Mouse (Mus musculus) forebrain, postnatal 0 days (tissue): ENCODE data around the gene Aak1. TPM values are rescaled to one million over a fixed set of nuclear protein-coding genes. Genes with fewer than 3 reads are reported as not detected.

Experiments
- ATAC-seq: fragments of 200-750 bp; cut with Nextera tagmentation; 2 replicates; pipeline ENCODE4 v1.8.0; 2017; ENCODE audit warnings: mild to moderate bottlenecking, moderate library complexity
- DNase-seq: peaks from one replicate; pipeline ENCODE4 v3.0.0-alpha.2; 2015
- H3K27ac ChIP-seq: fragments of 300-500 bp; sonication (generic); 2 replicates; pipeline ENCODE4 v1.5.1; 2014; ENCODE audit warnings: low read depth, mild to moderate bottlenecking, antibody characterized with exemption, low read length, moderate library complexity, mixed read lengths
- H3K27me3 ChIP-seq: fragments of 300-500 bp; sonication (generic); 2 replicates; pipeline ENCODE4 v1.6.1; 2014; ENCODE audit warnings: mild to moderate bottlenecking, low read length, mixed read lengths; ENCODE audit not compliant: insufficient read depth
- H3K36me3 ChIP-seq: fragments of 300-500 bp; sonication (generic); 2 replicates; pipeline ENCODE4 v1.6.1; 2014; ENCODE audit warnings: mild to moderate bottlenecking, moderate library complexity; ENCODE audit not compliant: insufficient read depth
- H3K4me1 ChIP-seq: fragments of 300-500 bp; sonication (generic); 2 replicates; pipeline ENCODE4 v1.6.1; 2014; ENCODE audit warnings: antibody characterized with exemption; ENCODE audit not compliant: insufficient read depth
- H3K4me2 ChIP-seq: fragments of 300-500 bp; sonication (generic); 2 replicates; pipeline ENCODE4 v1.6.1; 2014; ENCODE audit warnings: low read depth, mild to moderate bottlenecking, moderate library complexity
- H3K4me3 ChIP-seq: fragments of 300-500 bp; sonication (generic); 2 replicates; pipeline ENCODE4 v1.5.1; 2014; ENCODE audit warnings: low read depth, low read length, mixed read lengths
- H3K9ac ChIP-seq: fragments of 300-500 bp; sonication (generic); 2 replicates; pipeline ENCODE4 v1.6.1; 2014; ENCODE audit warnings: mild to moderate bottlenecking
- H3K9me3 ChIP-seq: fragments of 300-500 bp; sonication (generic); 2 replicates; pipeline ENCODE4 v1.6.1; 2016; ENCODE audit warnings: low read length
- CTCF ChIP-seq: sonication (generic); IDR thresholded peaks from 2 replicates; pipeline ENCODE4 v1.5.1; 2016; ENCODE audit warnings: antibody characterized with exemption, control low read depth, low read depth
- WGBS: fragments of 180-500 bp; shearing (Covaris S2); extraction: QIAGEN DNeasy Blood & Tissue Kit; methylation state at CpG from one replicate; pipeline ENCODE4 v1.1.7; 2014; 5-methylcytosine and 5-hydroxymethylcytosine counted together
- polyA plus RNA-seq: library from polyadenylated mRNA; unstranded; fragments of >200 nt; fragmentation: Nextera tagmentation; extraction: Ambion mirVana; gene quantifications from 2 replicates; pipeline ENCODE4 v1.2.1, GENCODE M21; 2015
- total RNA-seq: library from RNA; depleted of rRNA; stranded (reverse); fragments of >200 nt; gene quantifications from 2 replicates; pipeline ENCODE4 v1.2.3, GENCODE M21; 2014

The Aak1 gene
- total and polyA plus RNA-seq, 2 experiments from 2014 or later, result 31.0 to 57.6 TPM

DNA sequence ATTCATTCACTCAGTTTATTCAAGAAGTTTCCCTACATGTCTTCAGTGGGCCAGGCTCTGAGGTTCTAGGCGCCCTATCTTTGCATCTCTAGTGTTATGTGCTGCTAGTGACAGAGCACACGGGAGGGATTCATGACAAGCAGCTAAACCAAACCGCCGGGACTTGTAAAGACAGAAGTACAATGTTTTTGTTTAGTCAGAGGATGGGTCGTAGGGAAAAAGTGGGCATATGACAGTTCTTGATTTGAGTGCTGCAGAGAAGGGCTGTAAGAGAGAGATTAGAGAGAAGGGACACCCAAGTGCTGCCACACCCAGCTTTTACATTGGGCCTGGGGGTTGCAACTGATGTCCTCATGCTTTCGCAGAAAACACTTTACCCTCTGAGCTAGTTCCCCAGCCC, 35.4 kb downstream of the Aak1 start:
- Histone ChIP-seq H3K36me3 (no peaks in the 10 kb centered on the region), H3K4me2 (no peak overlapping the region), H3K27ac (no peak overlapping the region), H3K4me1 (0 out of 2 replicates have a peak, but pooled peaks cover 3% of the 10 kb centered on the region), H3K4me3 (no peak overlapping the region), H3K9me3 (no peaks in the 10 kb centered on the region), H3K27me3 (no peaks in the 10 kb centered on the region), H3K9ac (no peak overlapping the region)
- DNase-seq, result no peak
- 89% methylated on average over 6 of the region's 6 CpGs for WGBS
- TF ChIP-seq CTCF, result no peak
- ATAC-seq, result no peak

DNA sequence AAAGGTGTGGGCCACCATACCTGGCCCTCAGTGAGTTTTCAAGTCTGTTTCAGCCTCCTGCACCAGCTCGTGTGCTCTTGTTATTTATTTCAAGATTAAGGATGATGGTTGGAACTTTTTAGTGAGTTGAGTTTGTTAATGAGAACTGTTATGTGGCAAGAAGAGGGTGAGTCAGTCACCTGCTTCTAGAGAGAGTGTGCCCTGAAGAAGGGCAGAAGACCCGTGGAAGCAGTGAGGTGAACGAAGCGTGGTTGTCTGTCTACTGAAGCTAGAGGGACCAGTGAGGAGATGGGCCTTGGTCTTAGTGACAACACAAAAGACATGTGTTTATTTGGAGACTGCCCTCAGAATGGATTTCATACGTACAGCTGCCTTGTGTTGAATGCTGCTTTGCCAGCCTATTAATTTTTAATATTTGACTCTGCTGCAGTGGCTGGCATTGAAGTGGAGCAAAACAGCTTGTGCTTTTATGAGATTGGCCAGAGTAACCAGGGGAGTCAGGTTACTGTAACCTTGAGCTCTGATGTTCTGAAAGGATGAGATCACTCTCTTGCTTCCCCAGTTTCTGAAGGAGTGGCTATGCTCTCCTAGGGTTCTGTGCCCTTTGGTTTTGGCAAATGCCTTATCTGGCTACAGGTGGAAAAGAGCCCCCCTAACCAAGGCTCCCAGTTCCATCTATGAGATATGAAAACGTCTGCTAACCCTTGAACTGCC, 36.7 kb downstream of the Aak1 start:
- ATAC-seq (no peak), DNase-seq (no peak)
- H3K9ac ChIP-seq, result no peak overlapping the region
- WGBS, result 83% methylated on average over 6 of the region's 6 CpGs
- no peaks in the 10 kb centered on the region for H3K9me3 ChIP-seq
- no peak overlapping the region for H3K27ac ChIP-seq
- H3K4me2 ChIP-seq, result no peak overlapping the region
- TF ChIP-seq CTCF, result no peak
- H3K36me3 ChIP-seq, result no peaks in the 10 kb centered on the region
- H3K27me3 ChIP-seq, result no peaks in the 10 kb centered on the region
- H3K4me3 ChIP-seq, result no peak overlapping the region
- H3K4me1 ChIP-seq, result no peaks in the 10 kb centered on the region

DNA sequence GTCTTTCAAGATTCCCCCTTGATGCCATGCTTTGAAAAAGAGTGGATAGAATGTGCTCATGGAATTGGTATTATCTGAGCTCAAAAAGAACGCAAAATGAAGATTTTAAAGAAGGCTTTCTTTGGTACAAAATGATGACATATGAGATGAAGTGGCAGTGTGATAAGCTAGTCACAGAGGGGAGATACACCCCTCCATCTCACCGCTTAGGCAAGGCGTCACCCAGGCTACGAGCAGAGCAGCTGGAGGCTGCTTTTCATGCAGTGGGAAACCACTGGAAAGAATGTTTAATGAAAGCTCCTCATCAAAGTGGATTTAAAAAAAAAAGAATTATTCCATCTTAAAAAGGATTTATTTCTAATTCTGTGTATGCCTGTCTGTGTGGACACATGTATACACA, 37.5 kb downstream of the Aak1 start:
- no peak overlapping the region for H3K4me2 ChIP-seq
- H3K9ac ChIP-seq, result no peak overlapping the region
- H3K4me1 ChIP-seq, result no peaks in the 10 kb centered on the region
- WGBS, result 54% methylated on average over 4 of the region's 4 CpGs
- no peak for TF ChIP-seq CTCF
- no peak for DNase-seq
- H3K36me3 ChIP-seq, result no peaks in the 10 kb centered on the region
- no peak overlapping the region for H3K4me3 ChIP-seq
- H3K27ac ChIP-seq, result no peak overlapping the region
- ATAC-seq, result peak; percentile 58; the same call in 1 of the 2 replicates
- no peaks in the 10 kb centered on the region for H3K27me3 ChIP-seq
- H3K9me3 ChIP-seq, result no peaks in the 10 kb centered on the region

DNA sequence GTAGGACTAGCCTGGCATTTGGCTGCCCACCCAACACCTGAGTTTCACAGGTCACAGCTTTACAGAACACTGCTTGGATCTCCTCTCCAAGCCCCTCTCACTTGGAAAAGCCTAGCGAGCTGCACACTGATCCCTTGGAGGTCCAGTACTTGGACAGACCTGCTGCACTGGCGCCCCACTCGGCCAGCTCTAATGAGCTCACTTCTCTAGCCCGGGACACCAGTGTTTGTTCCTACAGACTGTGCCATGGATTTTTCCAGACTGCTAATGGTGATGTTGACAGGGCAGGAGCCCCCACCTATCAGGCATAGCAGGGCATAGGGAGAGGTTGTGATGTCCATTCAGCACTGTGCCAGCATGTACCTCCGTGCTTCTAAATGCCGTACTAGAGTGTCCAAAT, 48.2 kb downstream of the Aak1 start:
- H3K27me3 ChIP-seq, result no peaks in the 10 kb centered on the region
- no peaks in the 10 kb centered on the region for H3K36me3 ChIP-seq
- no peak for ATAC-seq
- no peak for DNase-seq
- H3K4me2 ChIP-seq, result no peak overlapping the region
- no peaks in the 10 kb centered on the region for H3K4me1 ChIP-seq
- no peak overlapping the region for H3K27ac ChIP-seq
- no peak for TF ChIP-seq CTCF
- WGBS, result 91% methylated on average over 6 of the region's 6 CpGs
- no peak overlapping the region for H3K4me3 ChIP-seq
- no peak overlapping the region for H3K9ac ChIP-seq
- H3K9me3 ChIP-seq, result no peaks in the 10 kb centered on the region

DNA sequence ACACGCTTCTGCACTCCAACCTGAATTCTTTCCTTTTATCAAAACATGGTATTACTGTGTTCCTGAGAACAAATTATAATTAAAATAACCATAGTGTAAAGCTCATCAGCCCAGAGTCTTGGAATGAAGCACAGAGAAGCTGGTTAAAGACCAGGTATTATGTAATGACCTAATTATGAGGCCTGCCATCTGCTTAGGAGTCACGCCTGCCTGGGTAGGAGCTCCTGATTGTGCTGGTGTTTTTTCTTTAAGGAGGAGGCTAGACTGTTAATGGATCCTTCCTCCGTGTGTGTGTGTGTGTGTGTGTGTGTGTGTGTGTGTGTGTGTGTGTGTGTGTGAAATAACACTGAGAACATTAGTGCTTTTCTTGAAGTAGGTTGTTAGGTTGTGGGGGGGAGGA, 49.7 kb downstream of the Aak1 start:
- DNase-seq, result no peak
- H3K4me2 ChIP-seq, result no peak overlapping the region
- no peak for ATAC-seq
- no peaks in the 10 kb centered on the region for H3K36me3 ChIP-seq
- H3K27ac ChIP-seq, result no peak overlapping the region
- no peak for TF ChIP-seq CTCF
- no peaks in the 10 kb centered on the region for H3K9me3 ChIP-seq
- WGBS, result 53% methylated on average over 3 of the region's 3 CpGs
- no peak overlapping the region for H3K9ac ChIP-seq
- no peak overlapping the region for H3K4me3 ChIP-seq
- no peaks in the 10 kb centered on the region for H3K4me1 ChIP-seq
- H3K27me3 ChIP-seq, result no peaks in the 10 kb centered on the region

DNA sequence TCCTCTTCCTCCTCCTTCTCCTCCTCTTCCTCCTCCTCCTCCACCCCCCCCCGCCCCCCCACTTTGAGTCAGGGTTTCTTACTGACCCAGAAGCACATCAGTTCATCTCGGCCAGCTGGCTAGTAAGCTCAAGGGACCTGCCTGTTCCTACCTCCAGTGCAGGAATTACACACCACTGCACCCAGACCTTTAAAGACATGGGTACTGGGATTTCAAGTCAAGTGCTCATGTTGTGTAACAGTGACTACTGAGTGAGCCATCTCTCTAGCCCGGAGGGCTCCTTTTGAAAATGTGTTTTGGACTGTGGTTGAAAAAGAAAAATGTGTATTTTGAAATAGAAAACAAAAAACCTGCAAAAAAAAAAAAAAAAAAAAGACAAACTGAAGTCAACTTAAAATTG, 50.6 kb downstream of the Aak1 start:
- Histone ChIP-seq H3K9me3 (no peaks in the 10 kb centered on the region), H3K27ac (no peak overlapping the region), H3K9ac (no peak overlapping the region), H3K4me2 (no peak overlapping the region), H3K4me1 (no peaks in the 10 kb centered on the region), H3K4me3 (no peak overlapping the region), H3K27me3 (no peaks in the 10 kb centered on the region), H3K36me3 (no peaks in the 10 kb centered on the region)
- TF ChIP-seq CTCF, result no peak
- no peak for DNase-seq
- 84% methylated on average over 3 of the region's 3 CpGs for WGBS
- ATAC-seq, result no peak

DNA sequence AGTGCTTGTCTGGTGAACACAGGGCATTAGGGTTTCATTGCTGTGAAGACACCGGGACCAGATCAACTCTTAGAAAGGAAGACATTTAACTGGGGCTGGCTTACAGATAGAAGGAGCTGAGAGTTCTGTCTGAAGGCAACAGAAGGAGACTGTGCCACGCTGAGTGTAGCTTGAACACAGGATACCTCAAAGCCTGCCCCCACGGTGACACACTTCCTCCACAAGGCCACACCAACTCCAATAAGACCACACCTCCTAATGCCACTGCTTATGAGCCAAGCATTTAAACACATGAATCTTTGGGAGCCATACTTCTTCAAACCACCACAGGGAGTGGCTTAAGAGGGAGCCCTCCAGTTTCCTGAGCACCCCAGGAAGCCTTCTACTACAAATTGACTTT, 51.2 kb downstream of the Aak1 start:
- 87% methylated on average over 3 of the region's 3 CpGs for WGBS
- H3K9ac ChIP-seq, result no peak overlapping the region

More for the DNA sequence above, 51.2 kb downstream of the Aak1 start:
- ATAC-seq, result no peak
- no peak for DNase-seq
- Histone ChIP-seq H3K27ac (no peak overlapping the region), H3K4me2 (no peak overlapping the region), H3K4me3 (no peak overlapping the region), H3K4me1 (no peaks in the 10 kb centered on the region), H3K9me3 (no peaks in the 10 kb centered on the region), H3K36me3 (no peaks in the 10 kb centered on the region), H3K27me3 (no peaks in the 10 kb centered on the region)
- no peak for TF ChIP-seq CTCF
